Mouse (Mus musculus) neural tube, embryonic 12.5 days (tissue): ENCODE data around the gene Amigo1. TPM values are rescaled to one million over a fixed set of nuclear protein-coding genes. Genes with fewer than 3 reads are reported as not detected.

ENCODE experiments used
- ATAC-seq: fragments of 200-750 bp; cut with Nextera tagmentation; 2 replicates; pipeline ENCODE4 v1.8.0; 2017; ENCODE audit warnings: low read depth, mild to moderate bottlenecking, moderate TSS enrichment, moderate library complexity; ENCODE audit not compliant: low FRiP score
- H3K27ac ChIP-seq: fragments of 300-500 bp; sonication (generic); 2 replicates; pipeline ENCODE4 v1.5.1; 2016
- H3K27me3 ChIP-seq: fragments of 300-500 bp; sonication (generic); replicated peaks from 2 replicates; pipeline ENCODE4 v1.6.1; 2016; ENCODE audit warnings: mild to moderate bottlenecking
- H3K36me3 ChIP-seq: fragments of 300-500 bp; sonication (generic); 2 replicates; pipeline ENCODE4 v1.6.1; 2016; ENCODE audit warnings: mild to moderate bottlenecking
- H3K4me1 ChIP-seq: fragments of 300-500 bp; sonication (generic); 2 replicates; pipeline ENCODE4 v1.6.1; 2016
- H3K4me2 ChIP-seq: fragments of 300-500 bp; sonication (generic); replicated peaks from 2 replicates; pipeline ENCODE4 v1.6.1; 2016; ENCODE audit warnings: mild to moderate bottlenecking
- H3K4me3 ChIP-seq: fragments of 300-500 bp; sonication (generic); 2 replicates; pipeline ENCODE4 v1.5.1; 2016
- H3K9ac ChIP-seq: fragments of 300-500 bp; sonication (generic); 2 replicates; pipeline ENCODE4 v1.6.1; 2016; ENCODE audit warnings: mild to moderate bottlenecking
- H3K9me3 ChIP-seq: fragments of 300-500 bp; sonication (generic); 2 replicates; pipeline ENCODE4 v1.6.1; 2016; ENCODE audit warnings: mild to moderate bottlenecking
- whole genome bisulfite sequencing: fragments of 180-500 bp; shearing (Covaris S2); methylation state at CpG from one replicate; pipeline ENCODE4 v1.1.7; 2016; 5-methylcytosine and 5-hydroxymethylcytosine counted together
- polyA plus RNA-seq: library from polyadenylated mRNA; unstranded; fragments of >200 nt; fragmentation: Nextera tagmentation; extraction: Ambion mirVana; gene quantifications from 2 replicates; pipeline ENCODE4 v1.2.1, GENCODE M21; 2016

Amigo1 gene
- 17.7 and 20.0 TPM in 2 replicates for polyA plus RNA-seq

DNA sequence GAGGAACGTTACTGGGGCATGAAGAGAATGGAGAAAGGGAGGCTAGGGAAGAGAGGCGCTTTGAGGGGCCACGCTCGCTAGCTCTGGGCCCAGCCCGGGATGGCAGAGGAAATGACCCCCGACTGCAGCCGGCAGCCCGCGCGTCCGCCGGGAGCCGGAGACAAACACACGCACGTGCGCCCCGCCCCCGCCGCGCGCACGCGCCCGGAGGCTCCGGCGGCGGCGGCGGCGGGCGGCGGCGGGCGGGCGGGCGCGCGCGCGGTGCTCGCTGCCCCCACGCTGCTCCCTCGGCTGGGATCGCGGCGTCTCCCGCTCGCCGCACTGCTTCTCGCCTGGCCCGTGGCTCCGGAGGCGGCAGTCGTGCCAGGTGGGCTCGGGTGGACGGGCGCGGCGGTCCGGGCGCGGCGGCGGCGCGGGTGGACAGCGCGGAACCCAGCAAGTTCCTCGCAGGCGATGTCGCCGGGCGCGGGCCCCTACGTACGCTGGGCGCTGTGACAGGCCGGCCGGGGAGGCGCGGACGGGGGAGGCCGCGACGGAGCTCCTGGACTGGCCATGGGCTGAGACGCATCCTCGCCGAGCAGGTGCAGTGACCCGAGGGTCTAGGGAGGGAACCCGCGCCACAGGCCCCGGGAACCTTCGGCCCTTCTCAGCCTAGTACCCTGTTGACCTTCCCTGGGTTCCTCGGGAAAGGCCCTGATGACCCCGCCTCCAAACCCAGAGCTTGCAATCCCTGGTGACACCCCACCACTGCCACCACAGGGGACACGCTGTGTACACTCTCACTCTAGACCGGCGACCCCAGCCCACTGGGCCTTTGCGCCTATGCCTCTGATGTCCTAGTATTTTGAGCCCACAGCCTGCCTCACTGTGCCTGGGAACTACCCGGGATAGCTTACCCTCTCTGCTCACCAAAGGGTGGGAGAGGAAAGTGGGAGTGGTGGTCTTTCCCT, at the start of gene Amigo1:
Gene Amigo1 (plus strand): TSS at position 238 of the 950 bp plus-strand sequence.
- peak within 1 kb of the TSS; percentile 93 for H3K4me2 ChIP-seq
- 0 out of 2 replicates have a peak, but pooled peaks cover 5% of the 10 kb centered on the region for H3K27me3 ChIP-seq
- no peak within 1 kb of the TSS for H3K27ac ChIP-seq
- peak; percentile 71 for ATAC-seq
- peak within 1 kb of the TSS; percentile 84 for H3K9ac ChIP-seq
- 2% methylated on average over 70 of the region's 100 CpGs for WGBS
- peak within 1 kb of the TSS; percentile 80 for H3K4me3 ChIP-seq
- no peaks in the 10 kb centered on the region for H3K9me3 ChIP-seq
- peaks cover 9% of the 10 kb centered on the region; the same call in 1 of the 2 replicates for H3K36me3 ChIP-seq
- H3K4me1 ChIP-seq: peaks cover 33% of the 10 kb centered on the region

DNA sequence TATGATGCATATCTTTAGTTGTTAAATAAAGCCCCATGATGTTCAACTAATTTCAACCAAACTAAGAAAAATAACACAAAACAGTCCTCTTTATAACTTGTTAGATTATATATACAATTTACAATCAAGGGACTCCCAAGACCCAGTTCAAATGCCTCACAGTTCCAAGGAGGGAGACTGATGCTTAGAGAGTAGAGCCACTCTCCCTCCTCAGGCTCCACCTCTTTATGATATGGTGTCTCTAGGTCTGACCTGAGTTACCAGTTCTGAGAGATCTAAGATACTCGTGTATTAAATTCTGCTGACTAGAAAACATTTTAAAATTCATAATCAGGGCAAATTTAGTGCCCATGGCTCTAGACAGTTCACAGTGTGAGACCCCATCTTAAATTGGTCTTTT, 47.0 kb upstream of the Amigo1 start:
- WGBS: 100% methylated on average over 1 of the region's 1 CpGs
- no peaks in the 10 kb centered on the region for H3K4me1 ChIP-seq
- no peak overlapping the region for H3K27ac ChIP-seq
- peaks cover 4% of the 10 kb centered on the region; the same call in 1 of the 2 replicates for H3K36me3 ChIP-seq
- H3K9me3 ChIP-seq: no peaks in the 10 kb centered on the region
- no peaks in the 10 kb centered on the region for H3K27me3 ChIP-seq
- H3K4me3 ChIP-seq: no peak overlapping the region
- H3K4me2 ChIP-seq: no peak overlapping the region
- no peak overlapping the region for H3K9ac ChIP-seq
- no peak for ATAC-seq

DNA sequence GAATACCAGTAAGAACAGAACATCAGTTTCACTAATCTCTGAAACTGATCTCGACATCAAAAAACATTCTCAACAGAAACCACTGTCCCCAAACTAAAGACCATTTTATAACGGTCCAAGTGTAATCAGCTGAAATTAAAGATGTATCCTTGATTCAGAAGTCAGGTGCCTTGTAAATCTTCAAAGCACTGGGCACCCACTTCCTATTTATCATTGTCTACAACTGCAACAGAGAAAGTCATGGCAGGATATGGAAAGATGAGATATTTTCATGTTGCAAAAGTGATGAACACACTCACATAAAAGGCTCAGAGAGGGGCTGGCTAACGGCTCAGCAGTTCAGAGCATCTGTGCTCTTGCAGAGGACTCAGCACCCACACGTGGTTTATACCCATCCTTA, 45.3 kb upstream of the Amigo1 start:
- Histone ChIP-seq H3K4me1 (peaks cover 5% of the 10 kb centered on the region), H3K36me3 (peaks cover 4% of the 10 kb centered on the region; the same call in 1 of the 2 replicates), H3K9me3 (no peaks in the 10 kb centered on the region), H3K9ac (no peak overlapping the region), H3K27me3 (no peaks in the 10 kb centered on the region), H3K4me3 (no peak overlapping the region), H3K27ac (no peak overlapping the region), H3K4me2 (no peak overlapping the region)
- ATAC-seq: no peak
- 80% methylated on average over 4 of the region's 4 CpGs for WGBS

DNA sequence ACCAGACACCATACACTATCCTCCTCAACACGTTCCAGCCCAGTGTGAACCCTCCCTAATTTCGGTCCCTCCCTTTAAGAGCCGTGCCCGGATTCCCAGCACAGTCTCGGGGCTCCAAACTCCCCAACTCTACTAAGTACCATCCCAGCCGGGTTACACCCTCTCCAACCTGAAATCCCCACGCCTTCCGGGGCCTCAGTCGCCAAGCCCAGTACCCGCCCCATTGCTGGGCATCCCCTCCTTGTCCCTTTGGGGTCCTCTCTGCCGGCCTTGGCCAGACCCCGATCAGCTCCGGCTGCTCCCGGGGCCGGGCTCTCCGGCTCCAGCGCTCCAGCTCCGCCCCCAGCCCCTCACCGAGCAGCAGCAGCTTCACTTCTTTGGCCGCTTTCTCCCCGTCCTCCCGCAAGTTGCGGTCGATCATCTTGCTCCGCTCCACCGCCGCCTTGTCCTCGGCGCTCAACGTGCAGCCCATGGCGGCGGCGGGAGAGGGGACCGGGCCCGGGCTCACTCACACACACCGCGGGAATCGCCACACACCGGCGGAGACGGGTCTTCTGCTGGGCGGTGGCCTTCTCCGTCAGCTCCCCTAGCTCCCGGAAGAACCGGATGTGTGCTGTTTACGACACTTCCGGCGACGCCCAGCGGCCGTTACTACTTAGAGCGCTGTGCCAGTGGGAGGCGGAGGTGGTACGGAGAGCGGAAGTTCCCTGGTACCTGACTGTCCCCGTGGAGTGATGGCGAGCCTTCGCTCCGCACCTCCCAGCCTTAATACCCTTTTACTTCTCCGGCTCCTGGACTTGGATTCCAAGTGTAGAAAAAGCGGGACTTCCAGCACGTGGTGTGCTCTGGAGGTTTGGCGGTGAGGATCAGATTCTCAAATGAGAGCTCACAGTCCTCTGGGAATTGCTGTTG, 40.3 kb upstream of the Amigo1 start, which contains the start of gene Gnai3:
Gene Gnai3 (minus strand): TSS at position 613 of the 912 bp plus-strand sequence.
- under 1% methylated on average over 63 of the region's 63 CpGs for WGBS
- Histone ChIP-seq H3K27me3 (no peaks in the 10 kb centered on the region), H3K27ac (peak within 1 kb of the TSS; percentile 84)

DNA sequence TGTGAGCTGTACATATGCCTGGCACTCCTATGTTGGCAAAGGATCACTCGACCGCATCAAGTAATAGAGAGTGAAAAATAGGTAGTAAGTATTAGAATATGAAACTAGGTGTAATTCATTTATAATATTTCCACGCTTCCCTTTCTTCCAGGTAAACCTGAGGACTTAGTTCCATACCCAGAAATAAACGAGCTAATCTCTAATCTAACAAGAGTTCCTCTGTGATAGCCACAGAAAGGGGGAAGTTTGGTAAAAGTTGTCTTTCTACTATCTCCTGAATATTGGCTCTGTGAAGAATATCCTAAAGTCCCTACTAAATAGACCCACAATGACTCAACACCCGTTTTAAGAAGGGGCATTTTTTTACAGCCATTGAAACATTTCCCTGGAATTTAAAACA, 39.5 kb upstream of the Amigo1 start:
- ATAC-seq: no peak
- peaks cover 5% of the 10 kb centered on the region for H3K4me1 ChIP-seq
- no peaks in the 10 kb centered on the region for H3K9me3 ChIP-seq
- H3K4me3 ChIP-seq: peak overlapping the region; percentile 95
- H3K9ac ChIP-seq: peak overlapping the region; percentile 87
- H3K27ac ChIP-seq: no peak overlapping the region
- H3K36me3 ChIP-seq: no peaks in the 10 kb centered on the region
- no peaks in the 10 kb centered on the region for H3K27me3 ChIP-seq
- H3K4me2 ChIP-seq: peak overlapping the region; percentile 87
- WGBS: 63% methylated on average over 5 of the region's 5 CpGs

More for the DNA sequence above, 40.3 kb upstream of the Amigo1 start, which contains the start of gene Gnai3:
- peaks cover 2% of the 10 kb centered on the region; the same call in 1 of the 2 replicates for H3K36me3 ChIP-seq
- peak; percentile 92 for ATAC-seq
- H3K4me1 ChIP-seq: peaks cover 5% of the 10 kb centered on the region
- peak within 1 kb of the TSS; percentile 87 for H3K4me2 ChIP-seq
- H3K4me3 ChIP-seq: peak within 1 kb of the TSS; percentile 95
- H3K9ac ChIP-seq: peak within 1 kb of the TSS; percentile 87
- no peaks in the 10 kb centered on the region for H3K9me3 ChIP-seq

DNA sequence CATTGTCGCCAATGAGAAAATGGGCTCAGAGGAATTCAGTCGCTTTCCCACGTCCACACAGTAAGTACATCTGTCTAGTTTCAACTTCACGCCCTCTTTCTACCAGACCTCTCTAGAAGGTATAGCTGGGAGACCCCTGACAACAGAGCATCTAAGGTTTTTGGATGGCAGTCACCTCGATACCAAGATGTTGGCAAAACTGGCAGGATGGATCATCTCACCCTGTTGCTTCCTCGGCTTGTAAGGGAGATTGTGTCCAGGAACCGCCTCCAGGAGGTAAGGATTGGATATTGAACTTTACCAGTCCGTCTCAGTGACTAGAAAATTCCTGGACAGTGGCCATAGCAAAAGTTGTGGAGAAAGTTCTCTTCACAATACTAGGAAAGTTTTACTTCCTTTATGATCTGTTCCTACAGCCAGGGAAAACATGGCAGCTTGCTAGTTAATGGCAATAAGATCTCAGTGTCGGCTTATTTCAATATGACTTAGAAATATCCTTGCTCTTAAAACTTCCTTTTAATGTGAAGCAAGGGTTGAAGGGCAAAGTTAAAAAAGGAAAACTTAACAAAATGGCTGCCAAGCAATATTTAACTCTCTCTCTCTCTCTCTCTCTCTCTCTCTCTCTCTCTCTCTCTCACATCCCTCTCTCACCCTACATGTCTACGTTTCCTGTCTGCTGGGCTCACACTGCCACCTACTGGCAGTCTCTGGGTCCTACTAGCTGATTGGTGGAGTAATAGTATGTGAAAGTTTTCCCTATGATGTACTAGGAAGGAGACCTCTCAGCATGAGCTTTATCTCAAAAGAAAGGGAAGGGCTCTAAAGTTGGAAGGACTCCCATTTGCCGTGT, 38.5 kb upstream of the Amigo1 start:
- H3K4me1 ChIP-seq: peaks cover 5% of the 10 kb centered on the region
- 68% methylated on average over 11 of the region's 11 CpGs for WGBS
- no peak overlapping the region for H3K4me2 ChIP-seq
- no peaks in the 10 kb centered on the region for H3K27me3 ChIP-seq
- H3K27ac ChIP-seq: no peak overlapping the region
- no peaks in the 10 kb centered on the region for H3K9me3 ChIP-seq
- peak; percentile 41; the same call in 1 of the 2 replicates for ATAC-seq
- no peaks in the 10 kb centered on the region for H3K36me3 ChIP-seq
- no peak overlapping the region for H3K9ac ChIP-seq
- no peak overlapping the region for H3K4me3 ChIP-seq

DNA sequence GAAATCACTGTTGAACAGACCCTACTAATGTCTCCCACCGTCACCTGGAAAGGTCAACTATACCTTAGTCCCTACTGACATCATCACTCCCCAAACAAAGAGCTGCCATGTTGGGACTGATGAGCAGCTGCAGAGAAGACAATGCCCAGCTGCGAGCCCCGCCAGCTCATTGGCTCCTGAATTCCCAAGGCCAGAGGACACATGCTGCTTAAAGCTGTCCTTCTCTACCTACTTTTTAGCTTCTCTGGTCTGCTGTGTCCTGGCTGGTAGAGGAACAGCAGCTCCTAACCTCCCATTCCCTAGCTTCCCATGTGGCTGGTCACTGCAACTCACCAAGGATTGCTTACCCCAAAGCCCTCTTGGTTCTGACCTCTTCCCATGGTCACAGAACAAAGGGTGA, 33.8 kb upstream of the Amigo1 start:
- H3K27me3 ChIP-seq: no peaks in the 10 kb centered on the region
- no peaks in the 10 kb centered on the region; the same call in 1 of the 2 replicates for H3K4me1 ChIP-seq
- H3K4me2 ChIP-seq: no peak overlapping the region
- H3K27ac ChIP-seq: no peak overlapping the region
- no peak overlapping the region for H3K4me3 ChIP-seq
- no peak for ATAC-seq
- H3K9ac ChIP-seq: no peak overlapping the region
- no peaks in the 10 kb centered on the region for H3K36me3 ChIP-seq
- WGBS: 90% methylated on average over 3 of the region's 3 CpGs
- H3K9me3 ChIP-seq: no peaks in the 10 kb centered on the region

DNA sequence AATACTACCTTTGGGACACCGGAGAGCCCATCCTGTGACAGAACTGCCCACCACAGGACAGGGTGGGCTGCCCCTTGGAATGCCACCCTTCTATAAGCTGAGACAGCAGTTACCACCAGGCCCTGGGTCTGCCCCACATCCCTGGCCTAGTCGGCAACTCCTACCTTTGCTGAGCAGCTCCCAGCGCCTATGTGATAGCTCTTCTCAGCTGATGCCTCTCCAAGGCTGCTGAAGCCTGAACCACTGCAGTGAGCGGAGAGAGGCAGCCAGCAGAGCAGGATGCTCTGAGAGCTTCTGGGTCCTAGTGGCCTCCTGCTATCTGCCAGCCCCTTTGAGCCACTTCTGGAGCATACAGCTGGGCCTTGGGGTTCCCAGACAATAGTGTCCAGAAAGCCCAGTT, 31.5 kb upstream of the Amigo1 start, which contains the start of gene Gpr61:
Gene Gpr61 (minus strand): TSS at position 227 of the 400 bp plus-strand sequence.
- H3K9ac ChIP-seq: peak within 1 kb of the TSS; percentile 35; the same call in 1 of the 2 replicates

DNA sequence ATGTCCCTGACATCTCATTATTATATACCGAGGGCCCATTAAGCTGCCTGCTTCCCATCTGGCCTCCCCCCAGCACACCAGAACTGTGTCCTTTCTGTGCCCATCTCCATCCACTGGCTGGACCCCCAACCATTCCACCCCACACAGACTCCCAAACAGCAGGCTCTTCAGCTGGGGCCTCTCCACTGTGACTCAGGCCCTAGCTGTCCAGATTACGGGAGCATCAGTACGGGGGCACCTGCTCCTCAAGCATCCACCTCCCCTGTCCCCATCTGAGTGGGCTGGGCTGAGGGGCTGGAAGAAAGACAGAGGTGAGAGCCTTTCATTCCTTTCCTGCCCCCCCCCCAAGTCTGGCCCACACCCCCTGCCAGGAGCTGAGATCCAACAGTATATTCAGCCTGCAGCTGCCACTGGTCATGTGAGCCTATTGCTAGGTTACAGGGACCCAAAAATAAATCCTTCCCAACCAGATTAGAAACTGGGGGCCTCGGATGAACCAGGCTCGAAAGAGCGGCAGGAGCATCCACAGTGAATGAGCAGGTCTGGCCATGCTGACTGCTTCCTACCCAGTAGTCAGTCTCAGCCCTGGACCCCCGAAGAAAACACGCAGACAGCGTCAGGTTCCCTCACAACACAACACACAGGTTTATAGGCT, 27.6 kb upstream of the Amigo1 start:
- Histone ChIP-seq H3K36me3 (no peaks in the 10 kb centered on the region), H3K9ac (peak overlapping the region; percentile 21; the same call in 1 of the 2 replicates), H3K4me3 (no peak overlapping the region), H3K9me3 (no peaks in the 10 kb centered on the region), H3K27ac (0 out of 2 replicates have a peak overlapping the region, but pooled peaks have one; percentile 26), H3K4me1 (peaks cover 14% of the 10 kb centered on the region), H3K27me3 (no peaks in the 10 kb centered on the region), H3K4me2 (no peak overlapping the region)
- WGBS: 58% methylated on average over 9 of the region's 9 CpGs
- ATAC-seq: peak; percentile 41

More for the DNA sequence above, 31.5 kb upstream of the Amigo1 start, which contains the start of gene Gpr61:
- Histone ChIP-seq H3K4me3 (0 out of 2 replicates have a peak within 1 kb of the TSS, but pooled peaks have one; percentile 11), H3K27me3 (no peaks in the 10 kb centered on the region), H3K4me2 (peak within 1 kb of the TSS; percentile 36), H3K9me3 (no peaks in the 10 kb centered on the region), H3K4me1 (peaks cover 14% of the 10 kb centered on the region), H3K27ac (no peak within 1 kb of the TSS), H3K36me3 (no peaks in the 10 kb centered on the region)
- WGBS: 48% methylated on average over 4 of the region's 4 CpGs
- ATAC-seq: no peak

DNA sequence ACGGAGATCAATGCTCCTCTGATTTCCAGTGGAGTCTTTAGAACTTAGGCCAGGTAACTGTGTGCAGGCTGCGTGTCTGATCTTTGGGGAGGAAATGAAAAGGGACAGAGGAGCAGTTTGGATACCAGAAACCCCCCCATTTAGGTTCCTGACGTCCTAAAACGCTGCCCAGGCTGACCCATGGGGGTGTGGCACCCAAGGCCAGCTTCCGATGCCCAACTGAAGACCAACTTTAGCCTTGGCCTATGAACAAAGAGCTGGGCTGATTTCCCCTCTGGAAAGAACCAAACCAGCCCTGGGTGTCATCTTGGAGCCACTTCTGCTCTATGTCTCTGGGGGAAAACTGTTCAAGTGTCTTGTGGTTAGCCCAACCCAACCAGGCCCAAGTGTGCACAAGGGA, 22.0 kb upstream of the Amigo1 start:
- H3K9ac ChIP-seq: no peak overlapping the region
- no peak for ATAC-seq
- no peaks in the 10 kb centered on the region for H3K36me3 ChIP-seq
- H3K4me2 ChIP-seq: 0 out of 2 replicates have a peak overlapping the region, but pooled peaks have one; percentile 47
- no peaks in the 10 kb centered on the region for H3K9me3 ChIP-seq
- H3K27me3 ChIP-seq: no peaks in the 10 kb centered on the region
- 69% methylated on average over 5 of the region's 5 CpGs for WGBS
- no peak overlapping the region for H3K27ac ChIP-seq
- no peak overlapping the region for H3K4me3 ChIP-seq
- peaks cover 34% of the 10 kb centered on the region for H3K4me1 ChIP-seq
